Mouse (Mus musculus): ENCODE measurements at regions not wholly inside any gene's neighbourhood (a gene's known extent, or its start where the extent isn't known, plus 50 kb on each side); places are given as distances from the start of the nearest gene placed in this dataset.

DNA sequence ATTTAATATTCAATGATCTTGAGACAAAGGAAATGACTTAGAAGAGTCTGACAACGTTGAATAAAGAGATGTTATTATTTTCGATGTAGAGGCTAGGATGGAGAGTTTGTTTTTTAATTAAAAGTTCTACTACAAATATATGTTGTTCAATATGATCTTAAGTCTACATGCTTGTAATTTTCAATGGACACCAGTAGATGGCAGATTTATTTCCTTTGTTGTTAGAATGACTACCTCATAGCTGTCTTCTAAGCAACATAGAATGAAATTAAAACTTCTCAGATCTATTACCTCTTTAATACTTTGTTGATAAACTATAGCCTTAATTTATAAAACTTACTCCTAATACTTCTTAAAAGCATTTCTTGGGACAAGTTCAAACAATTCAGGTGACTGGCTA is 315.3 kb upstream of the Grin3a start:
- TF ChIP-seq CHD2 (IDR thresholded peaks at IDR 0.05; ENCODE audit: low read depth, low read length) = no peak
- no peak for TF ChIP-seq ZNF384 (IDR thresholded peaks at IDR 0.05; ENCODE audit: low read depth, low read length)
- TF ChIP-seq ZC3H11A (IDR thresholded peaks at IDR 0.05; ENCODE audit: borderline replicate concordance, low read depth, low read length) = no peak
